Mouse (Mus musculus) right cerebral cortex, postnatal 10 days (tissue): ENCODE measurements around the gene Crx.

Experiments used
- DNase-seq, 2 experiments: peaks; one replicate each; pipeline ENCODE4 v3.0.0; 2021; ENCODE audit warnings: low spot score in 2 of 2

The Crx gene

GRCm38 (mm10) chr7:15864104-15864503, 15.7 kb downstream of the Crx start:
- DNase-seq = no peak

GRCm38 (mm10) chr7:15859657-15860056, 20.1 kb downstream of the Crx start:
- DNase-seq = no peak

- DNase-seq = no peak
Measured at GRCm38 (mm10) chr7:15839578-15839977, 40.2 kb downstream of the Crx start, which contains the start of gene Obox6. Gene Obox6 (minus strand): TSS chr7:15839678.
